Mouse (Mus musculus) midbrain, embryonic 13.5 days (tissue): Measurements from ENCODE around the gene Adgrv1. TPM values are rescaled to one million over a fixed set of nuclear protein-coding genes. Genes with fewer than 3 reads are reported as not detected.
A peak's percentile ranks its signal among the peaks of the same experiment; 100 is the strongest.
"Not testable (repeated sequence)": the region's sequence is repeated elsewhere in the genome, so short reads cannot be mapped to it uniquely, and the experiment has no call there.

Source experiments
- ATAC-seq: fragments of 200-750 bp; cut with Nextera tagmentation; 2 replicates; pipeline ENCODE4 v1.8.0; 2017; ENCODE audit warnings: mild to moderate bottlenecking, moderate TSS enrichment, moderate library complexity
- H3K27ac ChIP-seq: fragments of 300-500 bp; sonication (generic); 2 replicates; pipeline ENCODE4 v1.5.1; 2015; ENCODE audit warnings: inconsistent platforms, mild to moderate bottlenecking, moderate library complexity
- H3K27me3 ChIP-seq: fragments of 300-500 bp; sonication (generic); 2 replicates; pipeline ENCODE4 v1.6.1; 2015; ENCODE audit warnings: mild to moderate bottlenecking, inconsistent platforms
- H3K36me3 ChIP-seq: fragments of 300-500 bp; sonication (generic); 2 replicates; pipeline ENCODE4 v1.6.1; 2015; ENCODE audit warnings: mild to moderate bottlenecking, inconsistent platforms
- H3K4me1 ChIP-seq: fragments of 300-500 bp; sonication (generic); replicated peaks from 2 replicates; pipeline ENCODE4 v1.6.1; 2015; ENCODE audit warnings: inconsistent platforms
- H3K4me2 ChIP-seq: fragments of 300-500 bp; sonication (generic); replicated peaks from 2 replicates; pipeline ENCODE4 v1.6.1; 2015; ENCODE audit warnings: moderate library complexity, mild to moderate bottlenecking, inconsistent platforms
- H3K4me3 ChIP-seq: fragments of 300-500 bp; sonication (generic); replicated peaks from 2 replicates; pipeline ENCODE4 v1.5.1; 2015; ENCODE audit warnings: mild to moderate bottlenecking, inconsistent platforms
- H3K9ac ChIP-seq: fragments of 300-500 bp; sonication (generic); replicated peaks from 2 replicates; pipeline ENCODE4 v1.6.1; 2015; ENCODE audit warnings: mild to moderate bottlenecking, inconsistent platforms
- H3K9me3 ChIP-seq: fragments of 300-500 bp; sonication (generic); 2 replicates; pipeline ENCODE4 v1.6.1; 2016; ENCODE audit warnings: mild to moderate bottlenecking, inconsistent platforms
- WGBS: fragments of 180-500 bp; shearing (Covaris S2); methylation state at CpG from one replicate; pipeline ENCODE4 v1.1.7; 2015; 5-methylcytosine and 5-hydroxymethylcytosine counted together
- polyA plus RNA-seq: library from polyadenylated mRNA; unstranded; fragments of >200 nt; fragmentation: Nextera tagmentation; extraction: Ambion mirVana; gene quantifications from 2 replicates; pipeline ENCODE4 v1.2.1, GENCODE M21; 2015

The Adgrv1 gene
- polyA plus RNA-seq, 1 experiment from 2014 or later, result 28.5 TPM

DNA sequence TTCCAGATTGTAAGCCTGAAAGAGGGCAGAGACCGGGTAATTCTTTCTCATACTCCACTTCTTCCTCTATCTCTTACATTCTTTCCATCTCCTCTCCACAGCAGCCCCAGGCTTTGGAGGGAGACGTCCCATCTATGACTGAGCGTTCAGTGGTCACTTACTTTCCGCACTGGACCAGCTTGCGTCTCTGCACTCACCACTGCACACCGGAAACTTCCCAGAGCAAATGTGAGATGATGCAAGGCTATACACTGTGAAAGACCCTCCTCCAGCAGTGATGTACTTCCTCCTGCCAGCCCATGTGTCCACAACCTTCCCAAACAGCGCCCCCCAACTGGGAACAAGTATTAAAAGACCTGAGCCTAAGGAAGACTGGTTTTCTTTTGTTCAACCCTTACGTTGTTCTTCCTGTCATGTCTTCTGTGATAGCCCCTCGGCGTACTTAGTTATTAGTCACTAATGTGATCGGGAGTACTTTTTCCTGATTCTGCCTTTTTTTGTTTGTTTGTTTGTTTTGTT is 11.2 kb upstream of the Adgrv1 start:
- WGBS, result 88% methylated on average over 11 of the region's 11 CpGs
- H3K4me1 ChIP-seq, result peaks cover 19% of the 10 kb centered on the region
- no peaks in the 10 kb centered on the region for H3K9me3 ChIP-seq
- no peak overlapping the region for H3K9ac ChIP-seq
- no peaks in the 10 kb centered on the region for H3K36me3 ChIP-seq
- H3K27ac ChIP-seq, result no peak overlapping the region
- ATAC-seq, result no peak
- H3K4me3 ChIP-seq, result no peak overlapping the region
- H3K27me3 ChIP-seq, result no peaks in the 10 kb centered on the region
- no peak overlapping the region for H3K4me2 ChIP-seq

DNA sequence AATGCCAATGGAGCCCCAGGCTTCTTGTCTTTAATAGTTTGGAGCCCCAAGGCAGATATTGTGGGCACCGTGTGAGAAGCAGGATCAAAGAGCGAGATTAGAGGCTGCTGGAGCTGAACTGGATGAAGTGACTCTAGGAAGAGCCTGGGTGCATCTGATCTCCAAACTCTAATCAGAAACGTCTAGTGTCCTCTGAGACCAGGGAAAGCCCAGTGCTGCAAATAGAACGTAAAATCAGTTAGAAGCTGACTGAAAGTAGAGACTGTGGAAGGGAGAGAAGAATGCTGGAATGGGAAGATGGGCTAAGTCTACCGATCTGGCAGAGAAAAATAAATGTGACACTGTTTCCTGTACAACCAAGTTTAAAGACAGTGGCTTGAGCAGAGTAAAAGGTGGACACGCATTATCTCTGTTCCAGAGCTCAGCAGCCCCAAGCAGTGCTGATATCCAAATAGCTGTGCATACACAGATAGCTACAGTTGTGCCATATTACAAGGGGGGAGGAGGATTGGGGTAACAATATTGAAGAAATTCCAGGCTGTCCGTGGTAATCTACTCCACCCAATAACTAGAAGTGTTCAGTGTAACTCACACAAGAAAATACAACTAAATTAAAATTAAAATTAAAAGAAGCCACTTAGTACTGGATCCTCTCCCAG is 9.7 kb upstream of the Adgrv1 start:
- H3K4me2 ChIP-seq, result no peak overlapping the region
- H3K27ac ChIP-seq, result peak overlapping the region; percentile 46
- no peaks in the 10 kb centered on the region for H3K27me3 ChIP-seq
- no peak overlapping the region for H3K4me3 ChIP-seq
- no peak overlapping the region for H3K9ac ChIP-seq
- no peaks in the 10 kb centered on the region for H3K9me3 ChIP-seq
- WGBS, result 40% methylated on average over 7 of the region's 7 CpGs
- ATAC-seq, result no peak
- H3K36me3 ChIP-seq, result no peaks in the 10 kb centered on the region
- peaks cover 19% of the 10 kb centered on the region for H3K4me1 ChIP-seq

DNA sequence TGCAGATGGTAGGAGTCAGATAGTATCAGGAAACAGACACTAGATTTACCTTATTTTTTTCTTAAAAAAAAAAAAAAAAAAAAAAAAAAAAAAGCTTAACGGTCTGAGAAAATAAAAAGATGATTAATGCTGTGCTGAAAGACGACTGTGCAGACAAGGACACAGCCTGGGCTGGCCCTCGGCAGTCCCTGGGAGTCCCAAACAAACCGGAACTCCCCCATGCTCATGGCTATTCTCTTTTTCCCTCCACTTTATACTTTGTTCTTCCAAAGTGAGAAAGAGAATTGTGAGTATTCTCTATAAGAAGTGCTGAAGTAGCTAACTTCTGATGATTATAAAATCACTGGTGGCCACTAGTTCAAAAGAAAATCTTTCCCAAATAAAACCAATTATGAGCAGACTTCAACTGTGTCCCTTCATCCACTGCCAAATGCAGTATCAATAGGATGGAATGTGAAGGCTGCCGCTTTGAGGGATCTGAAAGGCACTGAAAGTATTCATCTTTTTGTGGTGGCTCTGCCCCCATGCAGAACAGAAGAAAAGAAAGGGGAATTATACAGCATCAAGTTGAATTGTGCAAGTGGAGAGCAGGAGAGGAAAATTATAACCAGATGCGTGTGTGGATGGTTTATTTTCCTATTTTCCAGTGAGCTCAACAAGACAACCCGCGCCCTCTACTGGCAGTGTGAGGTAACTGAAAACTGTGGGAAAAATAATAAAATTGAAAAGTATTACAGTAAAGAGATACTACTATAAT is 8.5 kb upstream of the Adgrv1 start:
- Histone ChIP-seq H3K27me3 (no peaks in the 10 kb centered on the region; the same call in 1 of the 2 replicates), H3K36me3 (no peaks in the 10 kb centered on the region), H3K4me3 (0 out of 2 replicates have a peak overlapping the region, but pooled peaks have one; percentile 21), H3K4me2 (peak overlapping the region; percentile 40), H3K4me1 (peaks cover 19% of the 10 kb centered on the region), H3K9me3 (no peaks in the 10 kb centered on the region), H3K27ac (peak overlapping the region; percentile 70), H3K9ac (no peak overlapping the region)
- WGBS, result 3% methylated on average over 8 of the region's 8 CpGs
- peak; percentile 78 for ATAC-seq

DNA sequence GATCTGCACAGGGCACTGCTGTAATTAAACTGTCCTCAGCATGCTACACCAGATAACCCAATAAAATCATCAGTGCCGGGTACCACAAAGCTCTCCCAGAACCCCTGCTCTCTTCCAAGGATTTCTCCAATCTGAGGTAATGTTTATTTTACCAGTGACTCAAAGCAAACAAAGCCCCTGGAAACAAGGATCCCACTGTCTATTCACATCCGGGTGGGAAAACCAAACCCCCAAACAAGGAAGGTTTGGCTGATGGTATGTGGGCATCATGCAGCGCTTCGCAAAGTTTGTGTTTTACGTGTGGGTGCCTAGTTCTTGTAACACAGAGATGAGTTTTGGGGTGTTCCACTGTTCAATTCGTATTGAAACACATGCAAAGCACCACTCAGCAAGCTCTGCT is 7.9 kb upstream of the Adgrv1 start:
- ATAC-seq, result peak; percentile 25
- Histone ChIP-seq H3K9ac (no peak overlapping the region), H3K27ac (peak overlapping the region; percentile 70)

DNA sequence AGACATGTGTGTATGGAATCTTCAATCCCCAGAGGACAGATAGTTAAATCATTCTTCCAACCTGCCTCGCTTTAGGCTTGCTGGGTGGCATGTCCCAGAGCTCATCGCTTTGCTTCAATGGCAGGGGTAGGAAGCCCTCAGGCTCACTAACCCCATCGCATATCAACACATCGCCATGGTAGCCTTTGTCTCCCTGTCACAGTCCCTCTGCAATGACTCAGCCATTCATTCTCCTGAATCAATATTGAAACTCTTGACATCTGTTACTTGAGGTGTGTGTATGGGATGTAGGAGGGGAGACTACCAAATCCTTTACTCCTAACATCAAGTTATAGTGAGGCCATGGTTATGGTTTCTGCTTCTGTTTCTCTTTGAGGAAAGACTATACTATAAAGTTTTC is 6.7 kb upstream of the Adgrv1 start:
- H3K36me3 ChIP-seq, result no peaks in the 10 kb centered on the region
- H3K27ac ChIP-seq, result no peak overlapping the region
- H3K4me3 ChIP-seq, result no peak overlapping the region
- H3K4me2 ChIP-seq, result no peak overlapping the region
- no peaks in the 10 kb centered on the region; the same call in 1 of the 2 replicates for H3K27me3 ChIP-seq
- no peaks in the 10 kb centered on the region for H3K9me3 ChIP-seq
- WGBS, result 7% methylated on average over 4 of the region's 4 CpGs
- peaks cover 19% of the 10 kb centered on the region for H3K4me1 ChIP-seq
- peak; percentile 53 for ATAC-seq
- H3K9ac ChIP-seq, result no peak overlapping the region

More for the DNA sequence above, 7.9 kb upstream of the Adgrv1 start:
- no peak overlapping the region for H3K4me3 ChIP-seq
- no peak overlapping the region for H3K4me2 ChIP-seq
- 38% methylated on average over 6 of the region's 6 CpGs for WGBS
- H3K4me1 ChIP-seq, result peaks cover 19% of the 10 kb centered on the region
- H3K36me3 ChIP-seq, result no peaks in the 10 kb centered on the region
- no peaks in the 10 kb centered on the region for H3K9me3 ChIP-seq
- H3K27me3 ChIP-seq, result no peaks in the 10 kb centered on the region; the same call in 1 of the 2 replicates

DNA sequence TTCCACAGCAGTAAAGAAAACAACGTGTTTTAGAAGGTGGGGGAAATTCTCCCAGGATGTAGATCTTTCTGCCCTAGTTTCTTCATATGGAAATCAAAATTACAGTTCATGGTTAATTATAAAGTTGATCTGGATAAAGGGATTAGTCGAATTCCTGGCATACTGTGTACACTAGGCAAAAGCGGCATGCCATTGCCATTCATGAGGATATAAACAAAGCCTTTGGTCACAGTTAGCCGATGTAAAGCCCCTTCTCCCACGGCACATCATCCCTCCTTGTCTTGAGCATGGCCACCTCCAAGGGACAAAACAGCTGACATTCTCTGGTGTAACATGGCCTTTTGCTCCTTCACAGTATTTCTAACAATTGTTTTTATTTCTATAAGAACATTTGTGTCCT is 2.4 kb downstream of the Adgrv1 start:
- Histone ChIP-seq H3K4me2 (peak overlapping the region; percentile 43), H3K4me1 (peaks cover 53% of the 10 kb centered on the region), H3K36me3 (no peaks in the 10 kb centered on the region), H3K27me3 (no peaks in the 10 kb centered on the region; the same call in 1 of the 2 replicates), H3K27ac (0 out of 2 replicates have a peak overlapping the region, but pooled peaks have one; percentile 7), H3K9ac (0 out of 2 replicates have a peak overlapping the region, but pooled peaks have one; percentile 19), H3K4me3 (peak overlapping the region; percentile 30), H3K9me3 (no peaks in the 10 kb centered on the region)
- no peak for ATAC-seq
- WGBS, result 6% methylated on average over 5 of the region's 5 CpGs

DNA sequence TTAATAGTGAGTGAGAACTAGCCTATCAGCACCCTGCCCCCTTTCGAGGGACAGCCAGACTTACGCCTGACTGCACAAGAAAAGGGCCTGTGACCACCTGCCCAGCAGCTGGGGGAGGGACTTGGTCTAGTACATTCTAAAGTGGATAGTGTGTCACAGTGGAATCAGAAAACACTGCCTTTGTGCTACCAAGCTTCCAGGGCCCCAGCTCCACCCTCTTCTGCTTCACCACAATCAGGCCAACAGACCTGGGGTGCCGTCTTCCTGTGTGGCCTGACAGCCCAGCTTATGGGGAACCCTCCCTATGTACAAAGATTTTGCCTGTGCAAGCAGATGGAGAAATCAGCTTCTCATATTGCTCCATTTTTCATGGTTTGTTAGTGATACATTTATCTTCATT is 3.6 kb downstream of the Adgrv1 start:
- Histone ChIP-seq H3K4me2 (peak overlapping the region; percentile 43; the same call in 1 of the 2 replicates), H3K9me3 (no peaks in the 10 kb centered on the region), H3K9ac (no peak overlapping the region), H3K27me3 (no peaks in the 10 kb centered on the region), H3K4me1 (peaks cover 53% of the 10 kb centered on the region), H3K27ac (peak overlapping the region; percentile 7; the same call in 1 of the 2 replicates), H3K4me3 (no peak overlapping the region), H3K36me3 (no peaks in the 10 kb centered on the region)
- WGBS, result 1% methylated on average over 3 of the region's 3 CpGs
- peak; percentile 21; the same call in 1 of the 2 replicates for ATAC-seq

DNA sequence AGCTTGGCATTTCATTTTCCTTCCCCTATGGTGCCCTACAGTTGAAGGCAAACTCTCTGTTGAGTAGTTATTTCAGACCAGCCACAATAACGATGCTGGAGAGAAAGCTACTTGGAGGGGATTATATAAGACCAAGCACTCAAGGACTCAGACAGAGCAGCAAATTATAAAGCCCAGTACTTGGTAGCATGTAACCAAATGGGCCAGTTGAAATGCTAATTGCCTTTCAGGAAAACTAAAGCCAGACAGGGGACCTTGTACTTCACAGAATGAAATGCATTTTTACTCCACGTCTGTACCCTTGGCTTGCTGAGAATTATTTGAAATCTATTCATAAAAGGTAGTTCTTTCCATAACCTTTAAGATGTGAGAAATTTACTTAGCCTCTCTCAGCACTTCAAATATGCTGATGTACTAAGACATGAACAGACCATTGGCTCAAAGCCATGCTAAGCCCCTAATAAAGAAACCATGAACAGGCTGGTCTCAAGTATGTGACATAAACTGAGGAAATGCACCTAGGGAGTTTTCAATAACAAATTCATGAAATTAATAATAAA is 4.2 kb downstream of the Adgrv1 start:
- Histone ChIP-seq H3K9ac (no peak overlapping the region), H3K4me1 (peaks cover 53% of the 10 kb centered on the region), H3K27me3 (no peaks in the 10 kb centered on the region), H3K27ac (peak overlapping the region; percentile 64; the same call in 1 of the 2 replicates), H3K4me2 (no peak overlapping the region; the same call in 1 of the 2 replicates), H3K9me3 (no peaks in the 10 kb centered on the region), H3K36me3 (no peaks in the 10 kb centered on the region), H3K4me3 (no peak overlapping the region)
- 5% methylated on average over 2 of the region's 2 CpGs for WGBS
- ATAC-seq, result no peak

DNA sequence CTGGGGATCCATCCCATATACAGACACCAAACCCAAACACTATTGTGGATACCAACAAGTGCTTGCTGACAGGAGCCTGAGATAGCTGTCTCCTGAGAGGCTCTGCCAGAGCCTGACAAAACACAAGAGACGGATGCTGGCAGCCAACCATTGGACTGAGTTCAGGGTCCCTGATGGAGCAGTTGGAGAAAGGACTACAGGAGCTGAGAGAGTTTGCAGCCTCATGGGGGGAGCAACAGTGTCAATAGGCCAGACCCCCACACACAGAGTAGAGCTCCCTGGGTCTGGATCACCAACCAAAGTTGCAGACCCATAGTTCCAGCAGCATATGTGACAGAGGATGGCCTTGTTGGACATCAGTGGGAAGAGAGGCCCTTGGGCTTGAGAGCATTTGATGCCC is 5.1 kb downstream of the Adgrv1 start:
- Histone ChIP-seq H3K27ac (peak overlapping the region; percentile 64), H3K4me1 (peaks cover 48% of the 10 kb centered on the region), H3K4me2 (peak overlapping the region; percentile 28)
- not testable (repeated sequence) for ATAC-seq, H3K9me3 ChIP-seq, H3K27me3 ChIP-seq, H3K36me3 ChIP-seq, H3K4me3 ChIP-seq, H3K9ac ChIP-seq
- WGBS, result 60% methylated on average over 1 of the region's 1 CpGs

DNA sequence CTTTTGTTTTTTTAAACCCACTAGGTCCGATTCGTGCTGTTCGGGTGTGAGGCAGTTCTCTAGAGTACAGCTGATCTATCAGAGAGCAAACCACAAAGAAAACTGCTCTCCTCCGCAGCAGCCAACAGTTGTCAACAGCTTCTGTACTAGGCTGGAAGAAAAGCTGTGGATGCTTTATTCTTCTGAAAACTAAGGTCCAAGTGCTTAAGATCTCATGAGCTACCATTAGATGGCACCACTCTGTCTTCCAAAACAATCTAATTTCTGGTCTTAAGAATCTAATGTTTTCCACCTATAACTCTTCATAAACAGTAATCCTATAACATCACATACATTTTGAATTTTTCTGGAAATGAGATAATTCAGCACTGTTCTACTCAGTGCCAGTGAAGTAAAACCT is 22.6 kb downstream of the Adgrv1 start:
- no peak overlapping the region for H3K27ac ChIP-seq
- H3K4me2 ChIP-seq, result no peak overlapping the region
- peaks cover 9% of the 10 kb centered on the region for H3K9me3 ChIP-seq
- no peak overlapping the region for H3K9ac ChIP-seq
- 95% methylated on average over 4 of the region's 4 CpGs for WGBS
- ATAC-seq, result no peak
- H3K27me3 ChIP-seq, result no peaks in the 10 kb centered on the region
- no peak overlapping the region for H3K4me3 ChIP-seq
- H3K4me1 ChIP-seq, result no peaks in the 10 kb centered on the region
- peaks cover 12% of the 10 kb centered on the region for H3K36me3 ChIP-seq

DNA sequence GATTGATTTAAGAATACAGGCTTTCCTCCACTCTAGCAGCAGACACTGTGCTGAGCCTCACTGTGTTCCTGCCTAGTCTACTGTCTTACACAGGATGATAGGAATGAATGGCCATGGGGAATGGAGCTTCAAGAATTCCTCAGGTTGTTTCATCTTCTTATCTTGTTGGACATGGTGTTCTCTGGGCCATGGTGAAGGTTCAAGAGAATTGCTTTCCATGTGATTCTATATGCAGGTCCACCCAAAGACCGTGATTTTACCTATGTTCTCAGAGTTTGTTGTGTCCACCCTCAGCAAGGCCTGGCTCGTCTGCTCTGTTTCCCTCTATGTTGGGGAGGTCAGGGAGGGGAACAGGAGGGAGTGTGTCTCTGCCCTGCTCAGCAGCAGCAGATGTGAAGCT is 26.0 kb downstream of the Adgrv1 start:
- Histone ChIP-seq H3K27ac (no peak overlapping the region), H3K4me2 (no peak overlapping the region), H3K27me3 (no peaks in the 10 kb centered on the region), H3K4me1 (no peaks in the 10 kb centered on the region), H3K9me3 (peaks cover 9% of the 10 kb centered on the region), H3K4me3 (no peak overlapping the region), H3K9ac (no peak overlapping the region), H3K36me3 (peaks cover 12% of the 10 kb centered on the region)
- 89% methylated on average over 2 of the region's 2 CpGs for WGBS
- ATAC-seq, result no peak
